Mouse (Mus musculus) forebrain, embryonic 10.5 days (tissue): ENCODE results near the gene Mthfd2. TPM values are rescaled to one million over a fixed set of nuclear protein-coding genes. Genes with fewer than 3 reads are reported as not detected.
"Not testable (repeated sequence)": the region's sequence is repeated elsewhere in the genome, so short reads cannot be mapped to it uniquely, and the experiment has no call there.

Experiments used
- DNase-seq: peaks from one replicate; pipeline ENCODE4 v3.0.0-alpha.2; 2017; ENCODE audit warnings: low spot score; ENCODE audit errors: extremely low spot score
- H3K27ac ChIP-seq: fragments of 300-500 bp; sonication (generic); 2 replicates; pipeline ENCODE4 v1.5.1; 2016; ENCODE audit warnings: mild to moderate bottlenecking
- H3K27me3 ChIP-seq: fragments of 300-500 bp; sonication (generic); 2 replicates; pipeline ENCODE4 v1.6.1; 2016; ENCODE audit warnings: mild to moderate bottlenecking; ENCODE audit not compliant: poor library complexity, severe bottlenecking
- H3K36me3 ChIP-seq: fragments of 300-500 bp; sonication (generic); replicated peaks from 2 replicates; pipeline ENCODE4 v1.6.1; 2016; ENCODE audit warnings: mild to moderate bottlenecking, moderate library complexity
- H3K4me1 ChIP-seq: fragments of 300-500 bp; sonication (generic); 2 replicates; pipeline ENCODE4 v1.6.1; 2016
- H3K4me3 ChIP-seq: fragments of 300-500 bp; sonication (generic); 2 replicates; pipeline ENCODE4 v1.5.1; 2016; ENCODE audit warnings: mild to moderate bottlenecking, moderate library complexity
- H3K9me3 ChIP-seq: fragments of 300-500 bp; sonication (generic); 2 replicates; pipeline ENCODE4 v1.6.1; 2016; ENCODE audit warnings: mild to moderate bottlenecking, moderate library complexity
- WGBS: fragments of 180-500 bp; shearing (Covaris S2); methylation state at CpG from one replicate; pipeline ENCODE4 v1.1.7; 2016; 5-methylcytosine and 5-hydroxymethylcytosine counted together
- polyA plus RNA-seq: library from polyadenylated mRNA; unstranded; fragments of >200 nt; fragmentation: Nextera tagmentation; extraction: Ambion mirVana; gene quantifications from 2 replicates; pipeline ENCODE4 v1.2.1, GENCODE M21; 2016

Gene Mthfd2
- polyA plus RNA-seq, 1 experiment from 2014 or later: 65.7 TPM

- H3K27ac ChIP-seq: peak overlapping the region; percentile 97
- peaks cover 28% of the 10 kb centered on the region for H3K4me1 ChIP-seq
- DNase-seq: no peak
- 87% methylated on average over 7 of the region's 7 CpGs for WGBS
- H3K9me3 ChIP-seq: no peaks in the 10 kb centered on the region
- H3K4me3 ChIP-seq: no peak overlapping the region; the same call in 1 of the 2 replicates
- H3K27me3 ChIP-seq: no peaks in the 10 kb centered on the region
- peaks cover 48% of the 10 kb centered on the region for H3K36me3 ChIP-seq
Observed at GRCm38 (mm10) chr6:83351490-83352160, 25.9 kb upstream of the Mthfd2 start.

GRCm38 (mm10) chr6:83350851-83351405, 25.2 kb upstream of the Mthfd2 start:
- Histone ChIP-seq H3K27ac (peak overlapping the region; percentile 97), H3K4me3 (no peak overlapping the region; the same call in 1 of the 2 replicates), H3K27me3 (no peaks in the 10 kb centered on the region), H3K4me1 (peaks cover 28% of the 10 kb centered on the region), H3K9me3 (no peaks in the 10 kb centered on the region), H3K36me3 (peaks cover 43% of the 10 kb centered on the region)
- no peak for DNase-seq
- WGBS: 91% methylated on average over 16 of the region's 16 CpGs

- Histone ChIP-seq H3K27ac (peak overlapping the region; percentile 97), H3K9me3 (no peaks in the 10 kb centered on the region), H3K27me3 (no peaks in the 10 kb centered on the region), H3K4me1 (peaks cover 28% of the 10 kb centered on the region), H3K4me3 (peak overlapping the region; percentile 95), H3K36me3 (peaks cover 36% of the 10 kb centered on the region)
- DNase-seq: no peak
- 87% methylated on average over 7 of the region's 7 CpGs for WGBS
Observed at GRCm38 (mm10) chr6:83350172-83350571, 24.5 kb upstream of the Mthfd2 start.

- Histone ChIP-seq H3K27ac (peak overlapping the region; percentile 97), H3K27me3 (no peaks in the 10 kb centered on the region), H3K36me3 (peaks cover 28% of the 10 kb centered on the region), H3K9me3 (no peaks in the 10 kb centered on the region), H3K4me1 (peaks cover 28% of the 10 kb centered on the region), H3K4me3 (peak overlapping the region; percentile 95)
- WGBS: under 1% methylated on average over 53 of the region's 53 CpGs
- peak; percentile 91 for DNase-seq
Observed at GRCm38 (mm10) chr6:83349274-83349958, 23.7 kb upstream of the Mthfd2 start.

GRCm38 (mm10) chr6:83348873-83349272, 23.2 kb upstream of the Mthfd2 start, which contains the start of gene Bola3:
Gene Bola3, plus strand, starts transcription at chr6:83349147.
- 33% methylated on average over 6 of the region's 6 CpGs for WGBS
- Histone ChIP-seq H3K9me3 (no peaks in the 10 kb centered on the region), H3K4me3 (peak within 1 kb of the TSS; percentile 95), H3K4me1 (peaks cover 28% of the 10 kb centered on the region), H3K36me3 (peaks cover 25% of the 10 kb centered on the region), H3K27me3 (no peaks in the 10 kb centered on the region), H3K27ac (peak within 1 kb of the TSS; percentile 97)
- DNase-seq: no peak

GRCm38 (mm10) chr6:83347916-83348315, 22.2 kb upstream of the Mthfd2 start:
- H3K4me1 ChIP-seq: peaks cover 28% of the 10 kb centered on the region
- no peak overlapping the region for H3K4me3 ChIP-seq
- no peaks in the 10 kb centered on the region for H3K9me3 ChIP-seq
- WGBS: 87% methylated on average over 3 of the region's 3 CpGs
- H3K27ac ChIP-seq: no peak overlapping the region
- H3K36me3 ChIP-seq: peaks cover 22% of the 10 kb centered on the region
- no peaks in the 10 kb centered on the region for H3K27me3 ChIP-seq
- no peak for DNase-seq

GRCm38 (mm10) chr6:83345285-83345684, 19.6 kb upstream of the Mthfd2 start:
- H3K36me3 ChIP-seq: peaks cover 39% of the 10 kb centered on the region
- peaks cover 15% of the 10 kb centered on the region for H3K4me1 ChIP-seq
- not testable (repeated sequence) for H3K27me3 ChIP-seq, DNase-seq, H3K27ac ChIP-seq, H3K9me3 ChIP-seq, H3K4me3 ChIP-seq
- WGBS: 95% methylated on average over 8 of the region's 8 CpGs

GRCm38 (mm10) chr6:83342957-83343356, 17.2 kb upstream of the Mthfd2 start:
- 99% methylated on average over 2 of the region's 2 CpGs for WGBS
- H3K27me3 ChIP-seq: no peaks in the 10 kb centered on the region
- H3K36me3 ChIP-seq: peaks cover 62% of the 10 kb centered on the region
- H3K4me1 ChIP-seq: no peaks in the 10 kb centered on the region
- no peak for DNase-seq
- no peak overlapping the region for H3K27ac ChIP-seq
- H3K4me3 ChIP-seq: no peak overlapping the region
- no peaks in the 10 kb centered on the region for H3K9me3 ChIP-seq

GRCm38 (mm10) chr6:83341387-83341786, 15.7 kb upstream of the Mthfd2 start:
- no peaks in the 10 kb centered on the region for H3K9me3 ChIP-seq
- no peak overlapping the region for H3K4me3 ChIP-seq
- no peak for DNase-seq
- no peaks in the 10 kb centered on the region for H3K4me1 ChIP-seq
- H3K36me3 ChIP-seq: peaks cover 74% of the 10 kb centered on the region
- H3K27ac ChIP-seq: no peak overlapping the region
- H3K27me3 ChIP-seq: no peaks in the 10 kb centered on the region
- 91% methylated on average over 3 of the region's 3 CpGs for WGBS

- H3K4me1 ChIP-seq: peaks cover 19% of the 10 kb centered on the region
- H3K36me3 ChIP-seq: peaks cover 40% of the 10 kb centered on the region
- H3K4me3 ChIP-seq: peak overlapping the region; percentile 95; the same call in 1 of the 2 replicates
- WGBS: 91% methylated on average over 3 of the region's 3 CpGs
- no peak overlapping the region for H3K27ac ChIP-seq
- no peaks in the 10 kb centered on the region for H3K9me3 ChIP-seq
- DNase-seq: no peak
- H3K27me3 ChIP-seq: no peaks in the 10 kb centered on the region
Observed at GRCm38 (mm10) chr6:83327591-83328190, 2.0 kb upstream of the Mthfd2 start.

GRCm38 (mm10) chr6:83326761-83327160, 1.1 kb upstream of the Mthfd2 start:
- Histone ChIP-seq H3K36me3 (peaks cover 31% of the 10 kb centered on the region), H3K27ac (peak overlapping the region; percentile 97; the same call in 1 of the 2 replicates), H3K9me3 (no peaks in the 10 kb centered on the region), H3K4me3 (peak overlapping the region; percentile 95), H3K4me1 (peaks cover 19% of the 10 kb centered on the region), H3K27me3 (no peaks in the 10 kb centered on the region)
- 74% methylated on average over 6 of the region's 6 CpGs for WGBS
- DNase-seq: no peak

GRCm38 (mm10) chr6:83326394-83326736, 657 bp upstream of the Mthfd2 start:
- no peak for DNase-seq
- peaks cover 19% of the 10 kb centered on the region for H3K4me1 ChIP-seq
- H3K4me3 ChIP-seq: peak overlapping the region; percentile 95
- H3K27ac ChIP-seq: peak overlapping the region; percentile 97
- no peaks in the 10 kb centered on the region for H3K9me3 ChIP-seq
- H3K36me3 ChIP-seq: peaks cover 27% of the 10 kb centered on the region
- no peaks in the 10 kb centered on the region for H3K27me3 ChIP-seq
- WGBS: 10% methylated on average over 6 of the region's 6 CpGs
